Comparison of ENCODE assay signal across 10 mouse cellular contexts in the genomic region with DNA sequence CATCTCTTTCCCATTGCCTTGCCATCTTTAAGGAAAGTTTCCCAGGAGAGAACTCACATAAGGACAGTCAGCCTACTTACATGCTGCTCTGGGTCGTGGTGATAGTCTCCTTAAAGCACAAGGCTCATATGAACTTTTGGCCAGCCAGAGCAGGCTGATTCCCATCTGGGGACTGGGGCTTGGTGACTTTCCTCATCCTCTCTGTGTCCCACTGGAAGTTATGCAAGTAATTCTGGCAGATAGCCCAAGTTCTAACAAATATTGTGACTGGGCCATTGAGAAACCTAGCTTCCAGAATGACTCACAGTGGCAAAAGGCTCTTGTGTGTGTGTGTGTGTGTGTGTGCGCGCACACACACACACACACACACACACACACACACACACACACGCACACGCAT.
DNase-seq lines count a peak whose midpoint lies in the region; ATAC-seq and TF ChIP-seq lines count a peak whose summit lies in the region.
"Had no signal": no experiment of that assay in that cellular context is flagged by ENCODE, and none has a peak within 500 bp of the region (broad histone marks: within the 10 kb centered on the region; RNA-seq: fewer than 3 reads in every experiment).

No protein-coding gene starts in this region.

- DNase-seq in adrenal gland, adult 2 months = peak; percentile 46
- DNase-seq in adrenal gland, adult 18-20 months (ENCODE audit: low spot score in 2 of 2) = no peak
- DNase-seq in hindbrain, postnatal 0 days (ENCODE audit: low spot score) = peak; percentile 36
- no peak for DNase-seq in hindbrain, embryonic 10.5 days (ENCODE audit: low spot score)
- DNase-seq in adrenal gland, postnatal 14 days = peak; percentile 57
- DNase-seq in heart, postnatal 4 days = peak; percentile 10
- no peak for DNase-seq in thymus, postnatal 36 days
- DNase-seq in thymus, postnatal 25 days = no peak

- WGBS in hindbrain, postnatal 0 days = 78% methylated on average over 5 of the region's 5 CpGs
- WGBS in hindbrain, embryonic 10.5 days = 86% methylated on average over 5 of the region's 5 CpGs

- H3K4me3 ChIP-seq in hindbrain, postnatal 0 days (ENCODE audit: low read length) = no peak overlapping the region
- no peak overlapping the region for H3K4me3 ChIP-seq in hindbrain, embryonic 10.5 days
- H3K4me3 ChIP-seq: embryonic facial prominence, embryonic 13.5 days had no signal

- no peak for ATAC-seq in hindbrain, postnatal 0 days
- ATAC-seq: inflammation-experienced regulatory T-cells, adult 6 months had no signal

- H3K9ac ChIP-seq in hindbrain, postnatal 0 days (replicated peaks; ENCODE audit: low read length) = no peak overlapping the region
- H3K9ac ChIP-seq: embryonic facial prominence, embryonic 13.5 days had no signal

- H3K9me3 ChIP-seq in hindbrain, postnatal 0 days (ENCODE audit: low read length) = no peaks in the 10 kb centered on the region
- no peaks in the 10 kb centered on the region for H3K9me3 ChIP-seq in hindbrain, embryonic 10.5 days
- H3K9me3 ChIP-seq: embryonic facial prominence, embryonic 13.5 days had no signal

- no peak for TF ChIP-seq CTCF in hindbrain, postnatal 0 days (IDR thresholded peaks at IDR 0.05; ENCODE audit: low read depth)

- no peaks in the 10 kb centered on the region for H3K36me3 ChIP-seq in hindbrain, postnatal 0 days (ENCODE audit: insufficient read depth, low read length)
- no peaks in the 10 kb centered on the region for H3K36me3 ChIP-seq in hindbrain, embryonic 10.5 days
- H3K36me3 ChIP-seq: embryonic facial prominence, embryonic 13.5 days had no signal

- H3K27ac ChIP-seq in hindbrain, postnatal 0 days = no peak overlapping the region
- no peak overlapping the region for H3K27ac ChIP-seq in hindbrain, embryonic 10.5 days
- H3K27ac ChIP-seq: embryonic facial prominence, embryonic 13.5 days had no signal

- H3K4me1 ChIP-seq in hindbrain, postnatal 0 days (ENCODE audit: insufficient read depth, low read length) = no peaks in the 10 kb centered on the region
- H3K4me1 ChIP-seq in hindbrain, embryonic 10.5 days (replicated peaks) = peaks cover 5% of the 10 kb centered on the region; the same call in 1 of the 2 replicates
- H3K4me1 ChIP-seq: embryonic facial prominence, embryonic 13.5 days had no signal

- H3K4me2 ChIP-seq in hindbrain, postnatal 0 days (ENCODE audit: low read depth, low read length) = no peak overlapping the region
- H3K4me2 ChIP-seq: embryonic facial prominence, embryonic 13.5 days had no signal

- no peaks in the 10 kb centered on the region for H3K27me3 ChIP-seq in hindbrain, postnatal 0 days (ENCODE audit: insufficient read depth, low read length)
- H3K27me3 ChIP-seq in hindbrain, embryonic 10.5 days (ENCODE audit: insufficient read depth, poor library complexity, severe bottlenecking) = no peaks in the 10 kb centered on the region
- H3K27me3 ChIP-seq: embryonic facial prominence, embryonic 13.5 days had no signal

Comparison
In these comparisons a context has a peak if more than half of its experiments do, and no peak if none do; other contexts are left out.
1. DNase-seq: peak in adrenal gland, adult 2 months (single experiment), hindbrain, postnatal 0 days (single experiment), adrenal gland, postnatal 14 days (single experiment) and heart, postnatal 4 days (single experiment); none in adrenal gland, adult 18-20 months (0 of 2), hindbrain, embryonic 10.5 days (single experiment), thymus, postnatal 36 days (0 of 2) and thymus, postnatal 25 days (single experiment).